Mouse (Mus musculus) kidney, adult 2 months (tissue): ENCODE results near the gene Hadhb.

Experiments
- CTCF ChIP-seq: fragments of 200-500 bp; conservative IDR thresholded peaks from 2 replicates; pipeline ENCODE4 v1.5.1; 2011; ENCODE audit warnings: low read depth, mild to moderate bottlenecking, control low read depth, low read length, moderate library complexity, mixed read lengths; ENCODE audit not compliant: insufficient read depth, insufficient read length
- POLR2A ChIP-seq: fragments of 200-500 bp; IDR thresholded peaks from one replicate; pipeline ENCODE4 v1.6.1; 2011; ENCODE audit warnings: low read depth, low read length, control low read depth

- peak; percentile 56 for TF ChIP-seq CTCF
- TF ChIP-seq POLR2A = no peak
Observed at GRCm38 (mm10) chr5:30207276-30207675, 52.2 kb downstream of the Hadhb start.
